Mouse (Mus musculus) liver, embryonic 16.5 days (tissue): ENCODE measurements around the gene BC024978. TPM values are rescaled to one million over a fixed set of nuclear protein-coding genes. Genes with fewer than 3 reads are reported as not detected.

Experiments
- ATAC-seq: fragments of 200-750 bp; cut with Nextera tagmentation; 2 replicates; pipeline ENCODE4 v1.8.0; 2017; ENCODE audit warnings: low read depth, mild to moderate bottlenecking, moderate number of reproducible peaks, moderate library complexity
- H3K27ac ChIP-seq: fragments of 300-500 bp; sonication (generic); 2 replicates; pipeline ENCODE4 v1.5.1; 2014; ENCODE audit warnings: mild to moderate bottlenecking, low read length
- H3K27me3 ChIP-seq: fragments of 300-500 bp; sonication (generic); 2 replicates; pipeline ENCODE4 v1.6.1; 2014; ENCODE audit warnings: low read depth, low read length, mixed read lengths; ENCODE audit not compliant: control insufficient read depth, insufficient read depth
- H3K36me3 ChIP-seq: fragments of 300-500 bp; sonication (generic); 2 replicates; pipeline ENCODE4 v1.6.1; 2014; ENCODE audit warnings: mild to moderate bottlenecking; ENCODE audit not compliant: control insufficient read depth, insufficient read depth
- H3K4me1 ChIP-seq: fragments of 300-500 bp; sonication (generic); 2 replicates; pipeline ENCODE4 v1.6.1; 2014; ENCODE audit warnings: low read depth, low read length, mixed read lengths; ENCODE audit not compliant: control insufficient read depth
- H3K4me2 ChIP-seq: fragments of 300-500 bp; sonication (generic); 2 replicates; pipeline ENCODE4 v1.6.1; 2014; ENCODE audit warnings: low read depth, low read length, mixed read lengths
- H3K4me3 ChIP-seq: fragments of 300-500 bp; sonication (generic); 2 replicates; pipeline ENCODE4 v1.5.1; 2014; ENCODE audit warnings: low read depth, mild to moderate bottlenecking, low read length
- H3K9ac ChIP-seq: fragments of 300-500 bp; sonication (generic); 2 replicates; pipeline ENCODE4 v1.6.1; 2014; ENCODE audit warnings: low read depth, low read length
- H3K9me3 ChIP-seq: fragments of 300-500 bp; sonication (generic); replicated peaks from 2 replicates; pipeline ENCODE4 v1.6.1; 2016; ENCODE audit warnings: low read length; ENCODE audit not compliant: control insufficient read depth
- WGBS: fragments of 180-500 bp; shearing (Covaris S2); extraction: QIAGEN DNeasy Blood & Tissue Kit; methylation state at CpG from one replicate; pipeline ENCODE4 v1.1.7; 2014; ENCODE audit not compliant: insufficient replicate concordance; 5-methylcytosine and 5-hydroxymethylcytosine counted together
- polyA plus RNA-seq: library from polyadenylated mRNA; unstranded; fragments of >200 nt; fragmentation: Nextera tagmentation; extraction: Ambion mirVana; gene quantifications from 2 replicates; pipeline ENCODE4 v1.2.1, GENCODE M21; 2015

The BC024978 gene
- polyA plus RNA-seq: 0.62 and 0.87 TPM in 2 replicates

DNA sequence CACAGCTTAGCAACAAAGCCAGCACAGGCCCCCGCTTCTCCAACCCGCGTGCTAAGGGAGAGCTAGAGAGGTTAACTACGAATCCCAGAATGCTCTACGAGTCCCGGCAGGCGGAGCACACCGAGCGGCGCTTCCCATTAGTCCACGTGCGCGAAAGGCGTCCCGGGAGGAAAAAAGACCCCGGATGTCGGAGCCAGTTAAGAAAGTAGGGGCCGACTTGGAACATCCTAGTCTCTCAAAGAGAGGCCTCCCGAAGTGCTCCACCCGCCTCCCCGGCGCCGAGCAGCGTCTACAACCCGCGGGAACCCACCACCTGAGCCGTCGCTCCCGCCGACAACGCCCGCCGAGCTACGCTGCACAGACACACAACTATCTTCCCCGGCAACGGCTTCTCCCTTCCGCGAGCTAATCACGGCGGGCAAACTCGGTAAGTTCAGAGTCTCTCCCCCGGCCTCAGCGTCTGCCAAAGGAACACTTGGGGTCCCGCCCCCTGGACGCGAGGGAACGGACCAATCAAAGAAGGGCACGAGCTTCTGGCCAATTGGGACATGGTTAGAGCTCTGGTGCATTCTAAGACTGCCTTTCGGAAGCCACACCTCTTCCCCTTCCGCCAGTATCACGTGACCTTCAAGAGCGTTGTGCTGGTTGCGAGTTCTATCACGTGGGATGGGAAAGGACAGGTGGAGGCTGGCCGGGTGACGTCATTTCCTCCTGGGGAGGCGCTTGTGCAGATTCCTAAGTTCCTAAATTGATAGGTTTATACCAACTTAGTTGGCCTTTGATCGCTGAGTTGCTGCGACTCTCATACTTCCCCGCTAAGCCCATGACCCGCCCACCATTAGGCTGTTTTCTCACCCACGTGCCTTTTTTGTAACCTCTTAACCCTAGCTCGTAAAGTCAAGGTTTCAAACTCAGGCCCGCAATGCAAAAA, at the start of gene BC024978, which contains the start of gene Snrpa:
Gene BC024978, plus strand, starts transcription at position 101 of the 931 bp plus-strand sequence.
Gene Snrpa, minus strand, starts transcription at position 591 of the 931 bp plus-strand sequence.
- no peaks in the 10 kb centered on the region for H3K9me3 ChIP-seq
- peak within 1 kb of the TSS; percentile 86 for H3K4me3 ChIP-seq
- whole genome bisulfite sequencing: under 1% methylated on average over 64 of the region's 64 CpGs
- no peaks in the 10 kb centered on the region for H3K27me3 ChIP-seq
- H3K4me1 ChIP-seq: peaks cover 17% of the 10 kb centered on the region
- H3K36me3 ChIP-seq: peaks cover 23% of the 10 kb centered on the region
- peak within 1 kb of the TSS; percentile 89 for H3K4me2 ChIP-seq
- peak; percentile 98 for ATAC-seq
- H3K9ac ChIP-seq: peak within 1 kb of the TSS; percentile 81
- H3K27ac ChIP-seq: peak within 1 kb of the TSS; percentile 95

DNA sequence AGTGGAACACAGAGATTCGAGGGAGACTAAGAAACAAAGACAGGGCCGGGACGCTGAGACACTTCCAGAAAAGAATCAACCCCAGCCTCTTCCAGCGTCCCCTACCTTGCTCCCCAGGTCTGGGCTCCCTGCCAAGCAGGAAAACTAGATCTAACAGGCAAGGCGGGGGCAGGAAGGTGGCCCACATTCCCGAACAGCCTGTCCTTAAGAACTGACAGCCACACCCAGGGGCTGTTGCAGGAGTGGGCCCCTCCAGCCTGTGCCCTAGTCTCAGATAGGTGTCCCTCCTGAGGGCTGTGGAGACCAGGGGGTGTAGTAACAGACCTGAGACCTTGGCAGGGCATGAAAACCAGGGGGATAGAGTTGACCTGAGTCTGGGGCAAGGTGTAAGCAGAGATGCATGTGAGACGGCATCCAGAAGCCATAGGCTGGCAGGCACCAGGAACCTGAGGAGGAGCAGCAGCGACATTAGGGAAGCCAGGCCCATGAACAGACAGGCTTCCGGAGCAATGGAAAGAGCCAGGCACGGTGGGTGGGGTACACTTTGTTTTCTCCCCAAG, 42.3 kb upstream of the BC024978 start, which contains the start of gene Cyp2t4:
Gene Cyp2t4, plus strand, starts transcription at position 510 of the 560 bp plus-strand sequence.
- no peak within 1 kb of the TSS for H3K4me2 ChIP-seq
- H3K9ac ChIP-seq: no peak within 1 kb of the TSS
- no peak for ATAC-seq
- H3K27ac ChIP-seq: no peak within 1 kb of the TSS
- H3K27me3 ChIP-seq: no peaks in the 10 kb centered on the region
- no peaks in the 10 kb centered on the region for H3K4me1 ChIP-seq
- WGBS: 65% methylated on average over 10 of the region's 10 CpGs
- H3K36me3 ChIP-seq: peaks cover 7% of the 10 kb centered on the region
- H3K4me3 ChIP-seq: no peak within 1 kb of the TSS
- no peaks in the 10 kb centered on the region for H3K9me3 ChIP-seq

- WGBS: 78% methylated on average over 13 of the region's 13 CpGs
- Histone ChIP-seq H3K4me1 (peaks cover 10% of the 10 kb centered on the region), H3K36me3 (peaks cover 16% of the 10 kb centered on the region), H3K4me3 (no peak overlapping the region), H3K27ac (no peak overlapping the region), H3K27me3 (no peaks in the 10 kb centered on the region), H3K9ac (no peak overlapping the region), H3K4me2 (no peak overlapping the region), H3K9me3 (no peaks in the 10 kb centered on the region)
- ATAC-seq: no peak
Observed at GRCm38 (mm10) chr7:27156005-27156404, 39.6 kb upstream of the BC024978 start.

- no peaks in the 10 kb centered on the region for H3K27me3 ChIP-seq
- H3K9ac ChIP-seq: no peak overlapping the region
- H3K9me3 ChIP-seq: no peaks in the 10 kb centered on the region
- peaks cover 27% of the 10 kb centered on the region for H3K4me1 ChIP-seq
- no peak overlapping the region for H3K27ac ChIP-seq
- H3K4me2 ChIP-seq: no peak overlapping the region
- WGBS: 88% methylated on average over 9 of the region's 9 CpGs
- peaks cover 16% of the 10 kb centered on the region for H3K36me3 ChIP-seq
- no peak overlapping the region for H3K4me3 ChIP-seq
- ATAC-seq: no peak
Observed at GRCm38 (mm10) chr7:27158171-27158570, 37.4 kb upstream of the BC024978 start.

DNA sequence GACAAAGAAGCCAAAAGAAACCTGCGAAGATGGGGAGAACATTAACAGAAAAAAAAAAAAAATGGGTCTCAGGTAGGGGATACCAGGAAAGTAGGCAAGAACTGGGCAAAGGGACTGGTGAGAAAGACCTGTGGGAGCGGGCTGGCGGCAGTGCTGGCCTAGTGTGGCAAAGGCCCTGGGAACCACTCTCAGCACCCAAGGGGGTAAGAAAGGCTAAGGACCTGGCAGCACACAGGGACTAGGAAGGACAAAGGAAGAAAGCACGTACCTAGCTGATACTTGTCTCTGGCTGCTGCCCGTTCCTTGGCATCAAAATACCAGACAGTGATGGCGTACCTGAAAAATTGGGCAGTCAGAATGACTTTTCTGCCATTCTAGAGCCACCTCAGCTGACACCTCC, 36.3 kb upstream of the BC024978 start:
- no peak for ATAC-seq
- no peak overlapping the region for H3K4me3 ChIP-seq
- H3K9ac ChIP-seq: no peak overlapping the region
- H3K27me3 ChIP-seq: no peaks in the 10 kb centered on the region
- H3K9me3 ChIP-seq: no peaks in the 10 kb centered on the region
- 70% methylated on average over 6 of the region's 6 CpGs for whole genome bisulfite sequencing
- peaks cover 31% of the 10 kb centered on the region for H3K4me1 ChIP-seq
- peaks cover 16% of the 10 kb centered on the region for H3K36me3 ChIP-seq
- no peak overlapping the region for H3K4me2 ChIP-seq
- H3K27ac ChIP-seq: no peak overlapping the region

- no peaks in the 10 kb centered on the region for H3K27me3 ChIP-seq
- WGBS: 8% methylated on average over 8 of the region's 8 CpGs
- peaks cover 34% of the 10 kb centered on the region for H3K4me1 ChIP-seq
- no peak overlapping the region for H3K9ac ChIP-seq
- peak; percentile 78 for ATAC-seq
- no peaks in the 10 kb centered on the region for H3K9me3 ChIP-seq
- peaks cover 16% of the 10 kb centered on the region for H3K36me3 ChIP-seq
- no peak overlapping the region for H3K27ac ChIP-seq
- H3K4me2 ChIP-seq: no peak overlapping the region
- no peak overlapping the region for H3K4me3 ChIP-seq
Observed at GRCm38 (mm10) chr7:27159882-27160281, 35.7 kb upstream of the BC024978 start.

GRCm38 (mm10) chr7:27160921-27161320, 34.7 kb upstream of the BC024978 start:
- H3K9me3 ChIP-seq: no peaks in the 10 kb centered on the region
- peaks cover 16% of the 10 kb centered on the region for H3K36me3 ChIP-seq
- no peaks in the 10 kb centered on the region for H3K27me3 ChIP-seq
- no peak overlapping the region for H3K4me2 ChIP-seq
- ATAC-seq: no peak
- H3K4me3 ChIP-seq: no peak overlapping the region
- no peak overlapping the region for H3K27ac ChIP-seq
- WGBS: 57% methylated on average over 3 of the region's 3 CpGs
- peaks cover 43% of the 10 kb centered on the region for H3K4me1 ChIP-seq
- H3K9ac ChIP-seq: no peak overlapping the region

- WGBS: 73% methylated on average over 4 of the region's 4 CpGs
- Histone ChIP-seq H3K36me3 (peaks cover 16% of the 10 kb centered on the region), H3K27me3 (no peaks in the 10 kb centered on the region), H3K4me1 (peaks cover 43% of the 10 kb centered on the region), H3K4me2 (no peak overlapping the region), H3K9me3 (no peaks in the 10 kb centered on the region), H3K27ac (no peak overlapping the region), H3K4me3 (no peak overlapping the region), H3K9ac (no peak overlapping the region)
- no peak for ATAC-seq
Observed at GRCm38 (mm10) chr7:27161744-27162143, 33.8 kb upstream of the BC024978 start.
